Mouse (Mus musculus): ENCODE results near the gene Olfml3.

DNA sequence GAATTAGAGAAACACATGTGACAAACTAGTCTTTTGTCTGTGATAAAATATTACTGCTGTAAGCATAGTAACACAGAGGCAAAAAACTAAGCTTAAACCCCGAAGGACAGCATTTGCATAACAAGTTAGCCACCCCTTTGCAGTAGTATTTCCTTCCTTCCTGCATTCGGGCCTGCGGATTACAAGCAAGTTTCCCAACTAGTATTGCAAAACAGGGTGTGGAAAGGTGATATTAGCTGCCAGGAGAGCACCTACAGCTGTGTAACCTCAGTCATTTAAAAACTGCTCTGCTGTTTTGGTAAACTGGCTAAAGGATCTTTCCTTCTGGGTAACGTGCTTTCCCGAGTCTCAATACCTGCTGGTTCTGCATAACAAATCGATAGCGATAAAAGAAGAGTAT lies 49.4 kb upstream of the Olfml3 start:
- TF ChIP-seq MYOG (IDR thresholded peaks at IDR 0.05; ENCODE audit: control insufficient read depth in 1 of 3, insufficient read depth in 1 of 3, insufficient read length in 2 of 3, low read depth in 2 of 3) (no peak), CEBPB (IDR thresholded peaks at IDR 0.05; ENCODE audit: insufficient read depth, poor library complexity, severe bottlenecking) (no peak), TCF12 (IDR thresholded peaks at IDR 0.05; ENCODE audit: insufficient read depth, poor library complexity, severe bottlenecking) (no peak), E2F4 (IDR thresholded peaks at IDR 0.05; ENCODE audit: insufficient read depth) (no peak), POLR2A (IDR thresholded peaks at IDR 0.05; ENCODE audit: insufficient read length, low read depth) (no peak), USF1 (IDR thresholded peaks at IDR 0.05; ENCODE audit: low read depth) (no peak), POLR2AphosphoS2 (IDR thresholded peaks at IDR 0.05; ENCODE audit: insufficient read length, low read depth) (no peak), MAX (IDR thresholded peaks at IDR 0.05; ENCODE audit: low read depth) (no peak), TCF3 (IDR thresholded peaks at IDR 0.05; ENCODE audit: insufficient read length, low read depth) (no peak)
